Mouse (Mus musculus) liver, embryonic 18 days (tissue): ENCODE measurements around the gene Trp53bp2. TPM values are rescaled to one million over a fixed set of nuclear protein-coding genes. Genes with fewer than 3 reads are reported as not detected.

ENCODE experiments used
- polyA plus RNA-seq: library from polyadenylated mRNA; depleted of rRNA; stranded (reverse); fragments of >200 nt; gene quantifications from 2 replicates; pipeline ENCODE4 v1.2.3, GENCODE M21; 2012; rRNA removed

Trp53bp2 gene
- 4.6 and 5.1 TPM in 2 replicates for polyA plus RNA-seq

DNA sequence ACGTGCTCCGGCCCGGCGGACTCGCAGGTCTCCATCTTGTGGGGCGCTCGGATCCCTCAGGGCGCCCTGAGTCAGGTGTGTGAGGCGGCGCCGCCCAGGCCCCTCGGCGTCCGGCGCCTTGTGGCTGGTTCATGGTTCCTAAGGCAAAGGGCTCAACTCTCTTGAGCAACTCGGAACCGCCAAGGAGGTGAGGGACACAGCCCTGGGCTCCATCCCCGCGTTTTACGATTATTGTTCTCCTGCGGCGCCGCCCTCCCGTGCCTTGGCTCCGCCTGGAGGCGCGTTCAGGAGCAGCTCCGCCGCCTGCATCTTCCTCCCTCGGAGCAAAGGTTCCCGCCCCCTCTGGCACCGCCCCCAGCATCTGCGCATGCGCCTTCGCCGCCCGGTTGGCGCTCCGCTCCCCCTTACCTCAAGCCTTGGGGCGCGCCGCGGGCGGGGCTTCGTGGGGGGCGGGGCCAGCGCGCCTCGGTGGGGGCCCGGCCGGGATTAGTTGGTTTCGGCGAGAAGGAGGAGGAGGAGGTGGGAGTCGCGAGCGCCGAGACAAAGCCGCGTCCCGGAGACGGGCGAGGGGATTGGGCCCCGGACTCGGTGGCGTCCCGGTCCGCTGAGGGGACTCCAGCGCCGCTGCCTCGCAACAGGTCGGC, at the start of gene Trp53bp2:
Trp53bp2 (plus strand) TSS at position 489 of the 644 bp plus-strand sequence.

Other genes with a start within 250 kb of the Trp53bp2 start
- not detected in 2 replicates for gene Vmn1r1, start 244.7 kb upstream of the Trp53bp2 start, polyA plus RNA-seq
- gene Degs1, start 126.4 kb upstream of the Trp53bp2 start, polyA plus RNA-seq, result 39.7 and 45.8 TPM in 2 replicates
- gene Fbxo28, start 67.5 kb upstream of the Trp53bp2 start, polyA plus RNA-seq, result 3.0 and 3.5 TPM in 2 replicates
- gene Capn2, start 108.4 kb downstream of the Trp53bp2 start, polyA plus RNA-seq, result 16.3 and 17.0 TPM in 2 replicates
- gene Capn8, start 155.8 kb downstream of the Trp53bp2 start, polyA plus RNA-seq, result 0.02 and 0.06 TPM in 2 replicates